Mouse (Mus musculus) erythroblast, embryonic 14.5 days (primary cell): Measurements from ENCODE around the gene Zfp141. TPM values are rescaled to one million over a fixed set of nuclear protein-coding genes. Genes with fewer than 3 reads are reported as not detected.
"Not testable (repeated sequence)": the region's sequence is repeated elsewhere in the genome, so short reads cannot be mapped to it uniquely, and the experiment has no call there.

Experiments
- H3K27me3 ChIP-seq: 2 replicates; pipeline ENCODE4 v1.6.1; 2012; ENCODE audit warnings: inconsistent platforms; ENCODE audit not compliant: control insufficient read depth
- H3K36me3 ChIP-seq: 2 replicates; pipeline ENCODE4 v1.6.1; 2012; ENCODE audit warnings: mild to moderate bottlenecking, inconsistent platforms; ENCODE audit not compliant: control insufficient read depth
- H3K4me1 ChIP-seq: 2 replicates; pipeline ENCODE4 v1.6.1; 2012; ENCODE audit warnings: inconsistent platforms; ENCODE audit not compliant: control insufficient read depth
- H3K4me3 ChIP-seq: replicated peaks from 2 replicates; pipeline ENCODE3; 2012; ENCODE audit warnings: moderate library complexity, mild to moderate bottlenecking, inconsistent platforms
- H3K9me3 ChIP-seq: 2 replicates; pipeline ENCODE4 v1.6.1; 2012; ENCODE audit warnings: low read length, inconsistent platforms, mixed read lengths; ENCODE audit not compliant: control insufficient read depth
- GATA1 ChIP-seq: IDR thresholded peaks from 2 replicates; pipeline ENCODE4 v1.6.1; 2012; ENCODE audit warnings: low read length, inconsistent platforms, mixed read lengths
- TAL1 ChIP-seq: IDR thresholded peaks from 3 replicates; pipeline ENCODE4 v1.6.1; 2012; ENCODE audit warnings: low read length, inconsistent platforms, mixed read lengths
- polyA plus RNA-seq: library from polyadenylated mRNA; stranded (reverse); fragments of >175 nt; gene quantifications from 2 replicates; pipeline ENCODE4 v1.2.3, GENCODE M21; 2012

Zfp141 gene
- polyA plus RNA-seq: 0.02 and 0.04 TPM in 2 replicates

- H3K27me3 ChIP-seq, H3K36me3 ChIP-seq, H3K9me3 ChIP-seq: not testable (repeated sequence)
- H3K4me3 ChIP-seq: peak within 1 kb of the TSS; percentile 72
- H3K4me1 ChIP-seq: peaks cover 10% of the 10 kb centered on the region
Measured at GRCm38 (mm10) chr7:42505588-42505987, at the start of gene Zfp141. Gene Zfp141, minus strand, starts transcription at chr7:42505740.

- TF ChIP-seq TAL1 (no peak), GATA1 (no peak)
Measured at GRCm38 (mm10) chr7:42551766-42552165, 46.2 kb upstream of the Zfp141 start.

GRCm38 (mm10) chr7:42505186-42505585 lies 354 bp downstream of the Zfp141 start:
- TF ChIP-seq TAL1: no peak
- no peak for TF ChIP-seq GATA1

More at GRCm38 (mm10) chr7:42551766-42552165, 46.2 kb upstream of the Zfp141 start:
- Histone ChIP-seq H3K4me1 (no peaks in the 10 kb centered on the region), H3K9me3 (peaks cover 6% of the 10 kb centered on the region), H3K36me3 (no peaks in the 10 kb centered on the region), H3K27me3 (no peaks in the 10 kb centered on the region), H3K4me3 (no peak overlapping the region)

GRCm38 (mm10) chr7:42498248-42498647 lies 7.3 kb downstream of the Zfp141 start:
- no peaks in the 10 kb centered on the region for H3K4me1 ChIP-seq
- H3K36me3 ChIP-seq: peaks cover 8% of the 10 kb centered on the region
- no peak for TF ChIP-seq TAL1
- TF ChIP-seq GATA1: no peak

More at GRCm38 (mm10) chr7:42505186-42505585, 354 bp downstream of the Zfp141 start:
- Histone ChIP-seq H3K9me3 (no peaks in the 10 kb centered on the region), H3K27me3 (no peaks in the 10 kb centered on the region), H3K36me3 (peaks cover 5% of the 10 kb centered on the region), H3K4me3 (peak overlapping the region; percentile 72), H3K4me1 (peaks cover 10% of the 10 kb centered on the region)

GRCm38 (mm10) chr7:42497356-42497755 lies 8.2 kb downstream of the Zfp141 start:
- TF ChIP-seq GATA1 (no peak), TAL1 (no peak)
- Histone ChIP-seq H3K9me3 (no peaks in the 10 kb centered on the region), H3K27me3 (no peaks in the 10 kb centered on the region), H3K4me1 (no peaks in the 10 kb centered on the region), H3K4me3 (no peak overlapping the region), H3K36me3 (peaks cover 8% of the 10 kb centered on the region)

More at GRCm38 (mm10) chr7:42498248-42498647, 7.3 kb downstream of the Zfp141 start:
- no peaks in the 10 kb centered on the region for H3K9me3 ChIP-seq
- no peaks in the 10 kb centered on the region for H3K27me3 ChIP-seq
- H3K4me3 ChIP-seq: no peak overlapping the region

- no peak overlapping the region for H3K4me3 ChIP-seq
Measured at GRCm38 (mm10) chr7:42496202-42496601, 9.3 kb downstream of the Zfp141 start.

GRCm38 (mm10) chr7:42490859-42491258 lies 14.7 kb downstream of the Zfp141 start:
- no peaks in the 10 kb centered on the region for H3K4me1 ChIP-seq
- H3K4me3 ChIP-seq: no peak overlapping the region
- peaks cover 14% of the 10 kb centered on the region for H3K36me3 ChIP-seq
- TF ChIP-seq GATA1: no peak
- H3K27me3 ChIP-seq: no peaks in the 10 kb centered on the region
- no peaks in the 10 kb centered on the region for H3K9me3 ChIP-seq

More at GRCm38 (mm10) chr7:42496202-42496601, 9.3 kb downstream of the Zfp141 start:
- H3K36me3 ChIP-seq: peaks cover 8% of the 10 kb centered on the region
- no peaks in the 10 kb centered on the region for H3K4me1 ChIP-seq
- H3K9me3 ChIP-seq: no peaks in the 10 kb centered on the region
- TF ChIP-seq GATA1 (no peak), TAL1 (no peak)
- H3K27me3 ChIP-seq: no peaks in the 10 kb centered on the region

- no peak for TF ChIP-seq GATA1
- Histone ChIP-seq H3K9me3 (no peaks in the 10 kb centered on the region), H3K36me3 (peaks cover 14% of the 10 kb centered on the region), H3K4me3 (no peak overlapping the region), H3K4me1 (no peaks in the 10 kb centered on the region), H3K27me3 (no peaks in the 10 kb centered on the region)
Measured at GRCm38 (mm10) chr7:42490358-42490757, 15.2 kb downstream of the Zfp141 start.

GRCm38 (mm10) chr7:42454640-42455039 lies 50.9 kb downstream of the Zfp141 start:
- Histone ChIP-seq H3K9me3 (peaks cover 11% of the 10 kb centered on the region), H3K36me3 (no peaks in the 10 kb centered on the region), H3K27me3 (no peaks in the 10 kb centered on the region), H3K4me1 (no peaks in the 10 kb centered on the region), H3K4me3 (no peak overlapping the region)
- no peak for TF ChIP-seq GATA1
- TF ChIP-seq TAL1: no peak

GRCm38 (mm10) chr7:42450618-42451017 lies 54.9 kb downstream of the Zfp141 start:
- no peaks in the 10 kb centered on the region for H3K36me3 ChIP-seq
- H3K4me3 ChIP-seq: no peak overlapping the region
- H3K4me1 ChIP-seq: no peaks in the 10 kb centered on the region
- TF ChIP-seq TAL1: no peak
- TF ChIP-seq GATA1: no peak
- no peaks in the 10 kb centered on the region for H3K27me3 ChIP-seq
- H3K9me3 ChIP-seq: peaks cover 33% of the 10 kb centered on the region
